Mouse (Mus musculus): ENCODE measurements around the gene Serpinf2. TPM values are rescaled to one million over a fixed set of nuclear protein-coding genes. Genes with fewer than 3 reads are reported as not detected.
"Not testable (repeated sequence)": the region's sequence is repeated elsewhere in the genome, so short reads cannot be mapped to it uniquely, and the experiment has no call there.

The Serpinf2 gene
- total RNA-seq, 2 experiments from 2014 or later, result 112 to 253 TPM

- DNase-seq, result not testable (repeated sequence)
Observed at GRCm38 (mm10) chr11:75383529-75383928, 55.9 kb downstream of the Serpinf2 start.

Small RNA genes within 50 kb of the gene (microRNA-seq; reads per million reads assigned to microRNA genes)
- gene Mir22, result 38,281 reads per million, percentile 99 among the genes with 10 or more reads in this experiment

Other genes starting within 250 kb of the Serpinf2 start
- gene Dph1, start 248.3 kb downstream of the Serpinf2 start, total RNA-seq (2021), result 10 to 100 TPM; 23.1 to 24.2 TPM
- 10 to 100 TPM; 25.2 to 27.8 TPM for gene Rtn4rl1, start 245.8 kb downstream of the Serpinf2 start, total RNA-seq (2021)
- 10 to 100 TPM; 60.0 to 72.0 TPM for gene Rpa1, start 91.3 kb downstream of the Serpinf2 start, total RNA-seq (2021)
- gene Smyd4, start 91.2 kb downstream of the Serpinf2 start, total RNA-seq (2021), result 1 to 10 TPM; 7.8 to 9.3 TPM
- gene Serpinf1, start 16.9 kb downstream of the Serpinf2 start, total RNA-seq (2021), result 100 to 1,000 TPM; 121 to 219 TPM
- gene Wdr81, start 15.1 kb upstream of the Serpinf2 start, total RNA-seq (2021), result 10 to 100 TPM; 13.0 to 15.2 TPM
- gene Tlcd2, start 22.1 kb upstream of the Serpinf2 start, total RNA-seq (2021), result 10 to 100 TPM; 20.9 to 24.6 TPM
- 100 to 1,000 TPM; 112 to 130 TPM for gene Prpf8, start 47.2 kb upstream of the Serpinf2 start, total RNA-seq (2021)
- 10 to 100 TPM; 17.3 to 23.7 TPM for gene Rilp, start 70.5 kb upstream of the Serpinf2 start, total RNA-seq (2021)
- gene Scarf1, start 73.9 kb upstream of the Serpinf2 start, total RNA-seq (2021), result 10 to 100 TPM; 13.3 to 20.0 TPM
- gene Slc43a2, start 92.1 kb upstream of the Serpinf2 start, total RNA-seq (2021), result 10 to 100 TPM; 21.1 to 27.9 TPM
- 100 to 1,000 TPM; 130 to 139 TPM for gene Pitpna, start 148.5 kb upstream of the Serpinf2 start, total RNA-seq (2021)
- gene Inpp5k, start 191.4 kb upstream of the Serpinf2 start, total RNA-seq (2021), result 10 to 100 TPM; 30.7 to 43.0 TPM
- gene Myo1c, start 210.9 kb upstream of the Serpinf2 start, total RNA-seq (2021), result 100 to 1,000 TPM; 128 to 132 TPM
- gene Crk, start 239.7 kb upstream of the Serpinf2 start, total RNA-seq (2021), result 10 to 100 TPM; 93.2 to 96.5 TPM